Mouse (Mus musculus) kidney, adult 2 months (tissue): ENCODE measurements at regions not wholly inside any gene's neighbourhood (a gene's known extent, or its start where the extent isn't known, plus 50 kb on each side); places are given as distances from the start of the nearest gene placed in this dataset.
"Not testable (repeated sequence)": the region's sequence is repeated elsewhere in the genome, so short reads cannot be mapped to it uniquely, and the experiment has no call there.

Experiments
- DNase-seq: peaks from one replicate; pipeline ENCODE4 v3.0.0; 2021
- H3K27ac ChIP-seq: fragments of 200-500 bp; 2 replicates; pipeline ENCODE4 v1.5.1; 2012; ENCODE audit warnings: low read depth, low read length, control low read depth, inconsistent platforms; ENCODE audit not compliant: insufficient read depth
- H3K27me3 ChIP-seq: fragments of 200-500 bp; replicated peaks from 2 replicates; pipeline ENCODE4 v1.6.1; 2012; ENCODE audit warnings: mild to moderate bottlenecking, moderate library complexity, low read length, inconsistent platforms; ENCODE audit not compliant: control insufficient read depth, insufficient read depth
- H3K36me3 ChIP-seq: fragments of 200-500 bp; 2 replicates; pipeline ENCODE4 v1.6.1; 2012; ENCODE audit warnings: mild to moderate bottlenecking, moderate library complexity, low read length, inconsistent platforms; ENCODE audit not compliant: control insufficient read depth, insufficient read depth
- H3K4me1 ChIP-seq: fragments of 200-500 bp; 2 replicates; pipeline ENCODE4 v1.6.1; 2011; ENCODE audit warnings: low read length; ENCODE audit not compliant: control insufficient read depth, insufficient read depth
- H3K4me3 ChIP-seq: fragments of 200-500 bp; 2 replicates; pipeline ENCODE4 v1.5.1; 2011; ENCODE audit warnings: mild to moderate bottlenecking, low read depth, low read length, control low read depth; ENCODE audit not compliant: insufficient read depth
- CTCF ChIP-seq: fragments of 200-500 bp; conservative IDR thresholded peaks from 2 replicates; pipeline ENCODE4 v1.5.1; 2011; ENCODE audit warnings: low read depth, mild to moderate bottlenecking, control low read depth, low read length, moderate library complexity, mixed read lengths; ENCODE audit not compliant: insufficient read depth, insufficient read length
- POLR2A ChIP-seq: fragments of 200-500 bp; IDR thresholded peaks from one replicate; pipeline ENCODE4 v1.6.1; 2011; ENCODE audit warnings: low read depth, low read length, control low read depth
- WGBS: fragments of 180-500 bp; shearing (Covaris S2); methylation state at CpG from one replicate; pipeline ENCODE4 v1.1.7; 2018; 5-methylcytosine and 5-hydroxymethylcytosine counted together

GRCm38 (mm10) chr5:96898120-96898672 lies 99.3 kb upstream of the Bmp2k start:
- no peak for DNase-seq
- Histone ChIP-seq H3K4me3 (no peak overlapping the region), H3K4me1 (no peaks in the 10 kb centered on the region), H3K27ac (no peak overlapping the region), H3K36me3 (no peaks in the 10 kb centered on the region), H3K27me3 (no peaks in the 10 kb centered on the region)
- TF ChIP-seq CTCF (no peak), POLR2A (no peak)
- WGBS, result 50% methylated on average over 8 of the region's 8 CpGs

GRCm38 (mm10) chr5:96898695-96899094 lies 98.8 kb upstream of the Bmp2k start:
- Histone ChIP-seq H3K27ac (no peak overlapping the region), H3K27me3 (no peaks in the 10 kb centered on the region), H3K36me3 (no peaks in the 10 kb centered on the region), H3K4me1 (no peaks in the 10 kb centered on the region), H3K4me3 (no peak overlapping the region)
- no peak for DNase-seq
- 72% methylated on average over 5 of the region's 5 CpGs for WGBS
- TF ChIP-seq POLR2A (no peak), CTCF (no peak)

GRCm38 (mm10) chr5:96905572-96906271 lies 91.8 kb upstream of the Bmp2k start:
- Histone ChIP-seq H3K4me3 (peak overlapping the region; percentile 17; the same call in 1 of the 2 replicates), H3K36me3 (no peaks in the 10 kb centered on the region), H3K4me1 (0 out of 2 replicates have a peak, but pooled peaks cover 3% of the 10 kb centered on the region), H3K27me3 (no peaks in the 10 kb centered on the region), H3K27ac (no peak overlapping the region)
- TF ChIP-seq CTCF (no peak), POLR2A (no peak)
- peak; percentile 41 for DNase-seq
- 34% methylated on average over 17 of the region's 17 CpGs for WGBS

GRCm38 (mm10) chr5:96908371-96908770 lies 89.1 kb upstream of the Bmp2k start:
- H3K4me3 ChIP-seq, DNase-seq, H3K27ac ChIP-seq, H3K36me3 ChIP-seq, H3K4me1 ChIP-seq, H3K27me3 ChIP-seq: not testable (repeated sequence)
- WGBS, result 100% methylated on average over 2 of the region's 2 CpGs

GRCm38 (mm10) chr5:96909218-96909617 lies 88.3 kb upstream of the Bmp2k start:
- Histone ChIP-seq H3K4me3 (no peak overlapping the region), H3K36me3 (no peaks in the 10 kb centered on the region), H3K4me1 (0 out of 2 replicates have a peak, but pooled peaks cover 3% of the 10 kb centered on the region), H3K27me3 (no peaks in the 10 kb centered on the region), H3K27ac (no peak overlapping the region)
- no peak for TF ChIP-seq POLR2A
- TF ChIP-seq CTCF, result no peak
- 81% methylated on average over 6 of the region's 6 CpGs for WGBS
- no peak for DNase-seq

- H3K27me3 ChIP-seq, result no peaks in the 10 kb centered on the region
- 50% methylated on average over 13 of the region's 13 CpGs for WGBS
- no peaks in the 10 kb centered on the region for H3K4me1 ChIP-seq
- peak overlapping the region; percentile 81 for H3K27ac ChIP-seq
- TF ChIP-seq POLR2A, result no peak
- no peak for TF ChIP-seq CTCF
- no peaks in the 10 kb centered on the region for H3K36me3 ChIP-seq
- DNase-seq, result peak; percentile 82
- 0 out of 2 replicates have a peak overlapping the region, but pooled peaks have one; percentile 7 for H3K4me3 ChIP-seq
These were observed 85.8 kb upstream of the Bmp2k start for GRCm38 (mm10) chr5:96911550-96912253.

GRCm38 (mm10) chr5:96912254-96912635 lies 85.2 kb upstream of the Bmp2k start:
- 73% methylated on average over 4 of the region's 4 CpGs for WGBS
- Histone ChIP-seq H3K27me3 (no peaks in the 10 kb centered on the region), H3K4me3 (no peak overlapping the region), H3K4me1 (no peaks in the 10 kb centered on the region), H3K27ac (peak overlapping the region; percentile 81), H3K36me3 (no peaks in the 10 kb centered on the region)
- no peak for DNase-seq
- TF ChIP-seq POLR2A, result no peak
- no peak for TF ChIP-seq CTCF
